Mouse (Mus musculus) brain, embryonic 14.5 days (tissue): ENCODE measurements around the gene Slx4ip.

Source experiments
- CTCF ChIP-seq: fragments of 200-500 bp; IDR thresholded peaks from 2 replicates; pipeline ENCODE4 v1.5.1; 2012; ENCODE audit warnings: inconsistent platforms, mild to moderate bottlenecking, moderate library complexity, borderline replicate concordance; ENCODE audit not compliant: insufficient read depth, insufficient read length; ENCODE audit errors: extremely low read depth
- POLR2A ChIP-seq: fragments of 200-500 bp; IDR thresholded peaks from 2 replicates; pipeline ENCODE4 v1.6.1; 2012; ENCODE audit warnings: mild to moderate bottlenecking, inconsistent platforms, borderline replicate concordance; ENCODE audit not compliant: poor library complexity, insufficient read depth, insufficient read length, severe bottlenecking; ENCODE audit errors: extremely low read depth

DNA sequence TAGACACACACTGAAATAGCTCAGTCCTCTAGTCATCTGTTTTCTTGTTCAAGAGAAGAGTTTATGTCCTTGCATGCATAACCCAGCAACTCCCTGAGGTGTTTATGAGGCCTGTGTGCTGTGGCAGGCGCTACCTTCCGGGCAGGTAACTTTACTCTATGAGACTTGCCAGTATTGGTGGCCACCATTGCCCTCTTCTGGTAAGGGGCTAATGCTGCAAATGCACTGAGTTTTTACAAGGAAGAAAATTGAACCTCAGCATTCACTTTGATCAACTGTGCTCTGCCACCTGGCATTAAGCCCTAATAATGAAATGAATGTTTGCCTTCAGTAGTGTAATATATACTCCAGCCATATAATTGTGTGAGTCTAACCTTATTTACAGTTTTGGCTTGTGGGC is 92.9 kb downstream of the Slx4ip start:
- TF ChIP-seq CTCF (peak; percentile 32; the same call in 1 of the 2 replicates), POLR2A (no peak)
